Mouse (Mus musculus) cerebellum, postnatal 36 days (tissue): ENCODE measurements around the gene Yaf2.
"Not testable (repeated sequence)": the region's sequence is repeated elsewhere in the genome, so short reads cannot be mapped to it uniquely, and the experiment has no call there.

Experiments used
- DNase-seq, 2 experiments: peaks; one replicate each; pipeline ENCODE4 v3.0.0; 2021 to 2022; ENCODE audit warnings: mixed read lengths in 2 of 2

The Yaf2 gene

GRCm38 (mm10) chr15:93336925-93337761, at the start of gene Yaf2:
TSS of gene Yaf2 (minus strand) at chr15:93336935.
- DNase-seq = peak; percentile 74 to 83

GRCm38 (mm10) chr15:93381337-93381736, 44.6 kb upstream of the Yaf2 start:
- DNase-seq = no peak

- no peak for DNase-seq
Observed at GRCm38 (mm10) chr15:93379177-93379576, 42.4 kb upstream of the Yaf2 start.

GRCm38 (mm10) chr15:93375696-93376095, 39.0 kb upstream of the Yaf2 start:
- DNase-seq = no peak

- DNase-seq = not testable (repeated sequence)
Observed at GRCm38 (mm10) chr15:93372525-93373119, 35.9 kb upstream of the Yaf2 start.

- no peak for DNase-seq
Observed at GRCm38 (mm10) chr15:93371838-93372237, 35.1 kb upstream of the Yaf2 start.

- DNase-seq = no peak
Observed at GRCm38 (mm10) chr15:93368558-93368957, 31.8 kb upstream of the Yaf2 start.

GRCm38 (mm10) chr15:93365561-93365960, 28.8 kb upstream of the Yaf2 start:
- DNase-seq = no peak

- DNase-seq = no peak
Observed at GRCm38 (mm10) chr15:93358346-93359095, 21.8 kb upstream of the Yaf2 start.

GRCm38 (mm10) chr15:93340630-93341379, 4.1 kb upstream of the Yaf2 start:
- DNase-seq = no peak

- DNase-seq = no peak
Observed at GRCm38 (mm10) chr15:93336658-93336924, 144 bp downstream of the Yaf2 start.

- DNase-seq = peak; percentile 35 to 52
Observed at GRCm38 (mm10) chr15:93335821-93336657, 696 bp downstream of the Yaf2 start.

GRCm38 (mm10) chr15:93331256-93331655, 5.5 kb downstream of the Yaf2 start:
- no peak for DNase-seq

GRCm38 (mm10) chr15:93327235-93327634, 9.5 kb downstream of the Yaf2 start:
- no peak for DNase-seq

- DNase-seq = no peak
Observed at GRCm38 (mm10) chr15:93326651-93327050, 10.1 kb downstream of the Yaf2 start.

GRCm38 (mm10) chr15:93325360-93325759, 11.4 kb downstream of the Yaf2 start:
- no peak for DNase-seq

- no peak for DNase-seq
Observed at GRCm38 (mm10) chr15:93318781-93319180, 18.0 kb downstream of the Yaf2 start.

GRCm38 (mm10) chr15:93310304-93310703, 26.4 kb downstream of the Yaf2 start:
- DNase-seq = not testable (repeated sequence)

GRCm38 (mm10) chr15:93298197-93298596, 38.5 kb downstream of the Yaf2 start:
- no peak for DNase-seq

- no peak for DNase-seq
Observed at GRCm38 (mm10) chr15:93294483-93294882, 42.3 kb downstream of the Yaf2 start.

- DNase-seq = no peak
Observed at GRCm38 (mm10) chr15:93288321-93288720, 48.4 kb downstream of the Yaf2 start.

GRCm38 (mm10) chr15:93287628-93288027, 49.1 kb downstream of the Yaf2 start:
- no peak for DNase-seq
